Mouse (Mus musculus): ENCODE measurements at regions not wholly inside any gene's neighbourhood (a gene's known extent, or its start where the extent isn't known, plus 50 kb on each side); places are given as distances from the start of the nearest gene placed in this dataset.
A peak's percentile ranks its signal among the peaks of the same experiment; 100 is the strongest.

DNA sequence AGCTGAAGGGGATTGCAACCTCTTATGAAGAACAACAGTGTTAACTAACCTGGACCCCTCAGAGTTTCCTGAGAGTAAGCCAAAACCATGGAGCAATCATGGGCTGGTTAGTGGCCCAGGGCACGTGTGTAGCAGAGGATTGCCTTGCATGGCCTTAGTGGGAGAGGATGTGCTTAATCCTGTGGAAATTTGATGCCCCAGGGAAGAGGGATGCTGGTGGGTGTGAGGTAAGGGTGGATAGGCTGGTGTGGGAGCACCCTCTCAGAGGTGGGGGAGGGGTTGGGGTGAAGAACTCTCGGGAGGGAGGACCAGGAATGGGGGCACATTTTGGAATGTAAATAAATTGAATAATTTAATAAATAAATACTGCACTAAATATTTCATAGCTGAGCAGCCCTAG, 288.2 kb upstream of the Kcnh7 start:
- DNase-seq (ENCODE audit: low spot score in 2 of 2) = no peak

DNA sequence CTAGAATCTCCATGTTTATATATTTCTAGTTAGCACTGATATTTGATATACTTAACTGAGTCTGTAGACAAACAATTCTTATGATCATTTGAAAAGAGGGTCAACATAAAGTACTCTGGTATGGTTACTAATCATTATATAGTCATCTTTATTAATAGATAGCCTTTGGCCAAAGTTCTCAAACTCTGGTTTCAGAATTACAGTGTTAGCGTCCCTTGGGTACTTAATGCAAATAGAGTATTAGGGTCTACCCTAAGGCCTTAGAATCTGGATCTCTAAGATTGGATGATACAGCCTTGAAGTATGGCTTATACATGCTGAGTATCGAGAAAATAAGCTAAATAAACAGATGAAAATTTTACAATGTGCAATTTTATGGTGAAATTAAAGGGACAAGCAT, 275.0 kb upstream of the Kcnh7 start:
- Histone ChIP-seq H3K4me3 (no peak overlapping the region), H3K27ac (no peak overlapping the region)
- TF ChIP-seq CTCF (conservative IDR thresholded peaks at IDR 0.05) = no peak
- DNase-seq (ENCODE audit: low spot score in 2 of 2) = no peak

More for the DNA sequence above, 288.2 kb upstream of the Kcnh7 start:
- H3K4me3 ChIP-seq = no peak overlapping the region
- TF ChIP-seq CTCF (conservative IDR thresholded peaks at IDR 0.05) = no peak
- no peak overlapping the region for H3K27ac ChIP-seq

- Histone ChIP-seq H3K27ac (no peak overlapping the region), H3K4me3 (no peak overlapping the region)
- DNase-seq (ENCODE audit: low spot score in 2 of 2) = peak; percentile 60 to 74
- no peak for TF ChIP-seq CTCF (conservative IDR thresholded peaks at IDR 0.05)
Observed at GRCm38 (mm10) chr2:63454263-63455011, 270.4 kb upstream of the Kcnh7 start.

- Histone ChIP-seq H3K27ac (no peak overlapping the region), H3K4me3 (no peak overlapping the region)
- DNase-seq (ENCODE audit: low spot score in 2 of 2) = peak; percentile 36 to 59
- TF ChIP-seq CTCF (conservative IDR thresholded peaks at IDR 0.05) = no peak
Observed at GRCm38 (mm10) chr2:63452891-63453290, 268.8 kb upstream of the Kcnh7 start.

DNA sequence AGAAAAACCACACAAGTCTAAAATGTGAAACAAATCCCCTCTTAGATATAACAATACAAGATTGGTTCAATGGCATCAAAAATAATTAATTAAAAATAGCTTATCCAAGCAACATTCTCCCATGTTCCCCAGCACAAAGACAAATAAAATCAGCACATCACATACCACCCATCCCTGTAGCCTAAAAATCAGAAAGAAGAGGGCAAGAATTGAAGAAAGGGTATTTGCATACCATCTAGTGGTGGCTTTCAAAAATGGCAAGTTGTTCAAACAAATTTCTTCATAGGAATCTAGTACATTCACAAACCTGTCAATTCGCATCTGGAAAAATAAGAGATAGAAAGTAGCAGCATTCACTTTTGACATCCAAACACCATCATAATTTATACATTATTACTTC, 268.1 kb upstream of the Kcnh7 start:
- DNase-seq (ENCODE audit: low spot score in 2 of 2) = peak in 1 of 2 experiments; percentile 16
- TF ChIP-seq CTCF (conservative IDR thresholded peaks at IDR 0.05) = peak; percentile 84
- Histone ChIP-seq H3K27ac (no peak overlapping the region), H3K4me3 (no peak overlapping the region)

GRCm38 (mm10) chr2:63434327-63434726, 250.2 kb upstream of the Kcnh7 start:
- no peak overlapping the region for H3K27ac ChIP-seq
- H3K4me3 ChIP-seq = no peak overlapping the region
- no peak for TF ChIP-seq CTCF (conservative IDR thresholded peaks at IDR 0.05)
- DNase-seq (ENCODE audit: low spot score in 2 of 2) = no peak

GRCm38 (mm10) chr2:63405405-63405804, 221.3 kb upstream of the Kcnh7 start:
- Histone ChIP-seq H3K4me3 (no peak overlapping the region), H3K27ac (no peak overlapping the region)
- no peak for TF ChIP-seq CTCF (conservative IDR thresholded peaks at IDR 0.05)
- DNase-seq (ENCODE audit: low spot score in 2 of 2) = no peak
